Mouse (Mus musculus): ENCODE results near the gene Myct1. TPM values are rescaled to one million over a fixed set of nuclear protein-coding genes. Genes with fewer than 3 reads are reported as not detected.
A peak's percentile ranks its signal among the peaks of the same experiment; 100 is the strongest.

The Myct1 gene
- 0.92 and 1.7 TPM in 2 replicates for polyA plus RNA-seq (2016; fragmentation: Nextera tagmentation; extraction: Ambion mirVana)

DNA sequence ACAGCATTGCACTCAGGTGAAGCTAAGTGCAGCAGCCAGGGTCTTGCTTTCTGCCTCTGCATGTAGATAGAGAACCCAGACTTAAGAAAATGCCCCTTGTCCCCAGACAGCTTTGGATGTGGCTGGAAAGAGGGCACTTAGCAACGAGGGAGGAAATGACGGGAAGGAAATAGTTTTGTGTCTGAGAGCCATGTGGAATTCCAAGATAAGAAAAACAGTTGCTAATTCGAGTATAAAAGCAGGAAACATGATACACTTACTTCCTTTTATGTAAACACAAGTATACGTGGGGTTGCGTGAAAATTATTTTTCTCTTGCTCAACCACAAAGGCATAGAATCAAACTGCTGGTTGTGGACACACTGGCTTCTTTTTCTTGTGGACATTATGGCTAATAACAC is at the start of gene Myct1:
Gene Myct1, plus strand, starts transcription at position 312 of the 400 bp plus-strand sequence.
- H3K36me3 ChIP-seq (replicated peaks) = no peaks in the 10 kb centered on the region
- WGBS = 63% methylated on average over 5 of the region's 5 CpGs
- no peaks in the 10 kb centered on the region for H3K4me1 ChIP-seq
- H3K4me2 ChIP-seq = no peak within 1 kb of the TSS
- no peak within 1 kb of the TSS for H3K9ac ChIP-seq
- H3K27me3 ChIP-seq = no peaks in the 10 kb centered on the region
- H3K4me3 ChIP-seq (replicated peaks) = no peak within 1 kb of the TSS
- H3K27ac ChIP-seq = no peak within 1 kb of the TSS
- H3K9me3 ChIP-seq = no peaks in the 10 kb centered on the region
- ATAC-seq (ENCODE audit: low FRiP score) = no peak

- Histone ChIP-seq H3K4me3 (replicated peaks) (no peak overlapping the region), H3K4me1 (peaks cover 11% of the 10 kb centered on the region), H3K36me3 (replicated peaks) (no peaks in the 10 kb centered on the region), H3K9me3 (no peaks in the 10 kb centered on the region), H3K4me2 (no peak overlapping the region), H3K27me3 (0 out of 2 replicates have a peak, but pooled peaks cover 3% of the 10 kb centered on the region), H3K9ac (no peak overlapping the region), H3K27ac (no peak overlapping the region)
- WGBS = 94% methylated on average over 5 of the region's 5 CpGs
- ATAC-seq (ENCODE audit: low FRiP score) = no peak
Observed at GRCm38 (mm10) chr10:5546428-5546827, 47.1 kb upstream of the Myct1 start.

DNA sequence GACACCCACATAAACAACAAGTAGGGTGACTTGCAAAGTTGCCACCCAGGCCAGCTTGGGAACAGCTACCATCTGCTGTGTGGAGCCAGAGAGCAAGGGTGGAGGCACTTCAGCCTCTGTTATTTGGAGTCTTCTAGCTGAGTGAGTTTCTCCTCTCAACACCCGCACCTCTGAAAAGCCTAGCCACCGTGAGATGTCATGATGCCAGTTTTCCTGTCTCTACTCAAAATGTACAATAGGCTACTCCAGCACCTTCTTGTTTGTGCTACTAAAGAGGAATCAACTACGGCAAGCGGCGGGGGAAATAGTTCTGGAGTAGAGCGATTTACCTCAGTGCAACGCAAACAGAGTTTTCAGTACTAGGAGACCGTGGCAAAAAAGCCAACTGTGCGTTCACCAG is 45.8 kb upstream of the Myct1 start:
- H3K4me1 ChIP-seq = peaks cover 11% of the 10 kb centered on the region
- H3K36me3 ChIP-seq (replicated peaks) = no peaks in the 10 kb centered on the region
- H3K9ac ChIP-seq = no peak overlapping the region
- no peak overlapping the region for H3K27ac ChIP-seq
- 91% methylated on average over 9 of the region's 9 CpGs for WGBS
- H3K4me2 ChIP-seq = no peak overlapping the region
- no peak for ATAC-seq (ENCODE audit: low FRiP score)
- H3K4me3 ChIP-seq (replicated peaks) = no peak overlapping the region
- 0 out of 2 replicates have a peak, but pooled peaks cover 3% of the 10 kb centered on the region for H3K27me3 ChIP-seq
- H3K9me3 ChIP-seq = no peaks in the 10 kb centered on the region

- peaks cover 11% of the 10 kb centered on the region for H3K4me1 ChIP-seq
- 87% methylated on average over 2 of the region's 2 CpGs for WGBS
- H3K4me3 ChIP-seq (replicated peaks) = no peak overlapping the region
- H3K9ac ChIP-seq = no peak overlapping the region
- no peak for ATAC-seq (ENCODE audit: low FRiP score)
- no peaks in the 10 kb centered on the region for H3K9me3 ChIP-seq
- no peak overlapping the region for H3K27ac ChIP-seq
- H3K4me2 ChIP-seq = no peak overlapping the region
- 0 out of 2 replicates have a peak, but pooled peaks cover 3% of the 10 kb centered on the region for H3K27me3 ChIP-seq
- no peaks in the 10 kb centered on the region for H3K36me3 ChIP-seq (replicated peaks)
Observed at GRCm38 (mm10) chr10:5548651-5549050, 44.9 kb upstream of the Myct1 start.

DNA sequence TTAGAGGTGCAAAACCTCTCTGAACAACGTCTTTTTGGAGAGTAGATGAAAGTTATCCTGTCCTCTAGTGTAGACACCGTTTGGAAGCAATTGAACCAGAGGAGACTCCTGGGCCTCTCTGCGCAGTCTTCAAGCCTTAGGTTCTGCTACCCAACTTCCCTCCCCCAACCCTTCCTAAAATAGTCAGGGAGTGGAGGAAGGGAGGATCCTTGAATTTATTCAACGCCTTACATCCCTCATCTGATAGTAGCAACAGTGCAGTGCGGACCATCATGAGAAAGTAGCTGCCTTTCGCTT is 43.8 kb upstream of the Myct1 start:
- Histone ChIP-seq H3K4me1 (peaks cover 11% of the 10 kb centered on the region), H3K9ac (peak overlapping the region; percentile 66; the same call in 1 of the 2 replicates), H3K27ac (no peak overlapping the region), H3K27me3 (0 out of 2 replicates have a peak, but pooled peaks cover 3% of the 10 kb centered on the region), H3K36me3 (replicated peaks) (no peaks in the 10 kb centered on the region), H3K4me2 (peak overlapping the region; percentile 94), H3K4me3 (replicated peaks) (peak overlapping the region; percentile 56), H3K9me3 (no peaks in the 10 kb centered on the region)
- WGBS = 5% methylated on average over 6 of the region's 6 CpGs
- ATAC-seq (ENCODE audit: low FRiP score) = no peak; the same call in 1 of the 2 replicates

- Histone ChIP-seq H3K27me3 (0 out of 2 replicates have a peak, but pooled peaks cover 3% of the 10 kb centered on the region), H3K36me3 (replicated peaks) (no peaks in the 10 kb centered on the region), H3K4me2 (peak overlapping the region; percentile 94), H3K9ac (peak overlapping the region; percentile 66), H3K4me3 (replicated peaks) (peak overlapping the region; percentile 56), H3K4me1 (peaks cover 11% of the 10 kb centered on the region), H3K27ac (no peak overlapping the region), H3K9me3 (no peaks in the 10 kb centered on the region)
- under 1% methylated on average over 42 of the region's 44 CpGs for WGBS
- peak; percentile 92 for ATAC-seq (ENCODE audit: low FRiP score)
Observed at GRCm38 (mm10) chr10:5550168-5551021, 43.2 kb upstream of the Myct1 start.

- H3K27ac ChIP-seq = no peak within 1 kb of the TSS
- 50% methylated on average over 5 of the region's 5 CpGs for WGBS
Observed at GRCm38 (mm10) chr10:5551382-5551781, 42.2 kb upstream of the Myct1 start, which contains the start of gene Syne1. Gene Syne1 (minus strand): TSS chr10:5551482.

GRCm38 (mm10) chr10:5554941-5555340 is 38.6 kb upstream of the Myct1 start:
- peaks cover 7% of the 10 kb centered on the region for H3K4me1 ChIP-seq
- H3K9me3 ChIP-seq = no peaks in the 10 kb centered on the region
- no peaks in the 10 kb centered on the region for H3K36me3 ChIP-seq (replicated peaks)
- ATAC-seq (ENCODE audit: low FRiP score) = no peak
- H3K27ac ChIP-seq = no peak overlapping the region
- H3K4me2 ChIP-seq = no peak overlapping the region
- H3K9ac ChIP-seq = no peak overlapping the region
- no peak overlapping the region for H3K4me3 ChIP-seq (replicated peaks)
- WGBS = 22% methylated on average over 5 of the region's 5 CpGs
- H3K27me3 ChIP-seq = no peaks in the 10 kb centered on the region

More at GRCm38 (mm10) chr10:5551382-5551781, 42.2 kb upstream of the Myct1 start, which contains the start of gene Syne1:
- H3K4me3 ChIP-seq (replicated peaks) = peak within 1 kb of the TSS; percentile 56
- H3K9ac ChIP-seq = peak within 1 kb of the TSS; percentile 66
- ATAC-seq (ENCODE audit: low FRiP score) = no peak
- peaks cover 11% of the 10 kb centered on the region for H3K4me1 ChIP-seq
- 0 out of 2 replicates have a peak, but pooled peaks cover 3% of the 10 kb centered on the region for H3K27me3 ChIP-seq
- no peaks in the 10 kb centered on the region for H3K9me3 ChIP-seq
- H3K4me2 ChIP-seq = peak within 1 kb of the TSS; percentile 94
- no peaks in the 10 kb centered on the region for H3K36me3 ChIP-seq (replicated peaks)

DNA sequence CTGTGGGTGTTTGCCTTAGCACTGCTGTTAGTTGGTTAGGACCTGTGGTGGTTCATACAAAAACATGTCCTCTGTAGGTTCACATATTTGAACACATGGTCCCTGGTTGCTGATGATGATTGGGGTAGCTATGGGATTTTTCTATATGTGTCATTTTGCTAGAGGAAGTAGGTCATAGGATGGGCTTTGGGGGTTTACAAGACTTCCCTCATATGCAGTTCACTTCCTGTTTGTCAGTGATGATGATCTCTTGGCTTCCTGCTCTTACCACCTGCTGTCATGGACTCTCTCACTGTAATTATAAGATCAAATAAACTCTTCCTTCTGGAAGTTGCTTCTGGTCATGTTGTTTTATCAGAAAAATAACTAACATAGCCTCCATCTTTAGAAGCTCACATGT is 34.8 kb upstream of the Myct1 start:
- H3K27ac ChIP-seq = no peak overlapping the region
- no peak for ATAC-seq (ENCODE audit: low FRiP score)
- H3K4me3 ChIP-seq (replicated peaks) = no peak overlapping the region
- no peaks in the 10 kb centered on the region for H3K9me3 ChIP-seq
- H3K4me1 ChIP-seq = no peaks in the 10 kb centered on the region
- H3K9ac ChIP-seq = no peak overlapping the region
- H3K27me3 ChIP-seq = no peaks in the 10 kb centered on the region
- H3K36me3 ChIP-seq (replicated peaks) = no peaks in the 10 kb centered on the region
- no peak overlapping the region for H3K4me2 ChIP-seq

DNA sequence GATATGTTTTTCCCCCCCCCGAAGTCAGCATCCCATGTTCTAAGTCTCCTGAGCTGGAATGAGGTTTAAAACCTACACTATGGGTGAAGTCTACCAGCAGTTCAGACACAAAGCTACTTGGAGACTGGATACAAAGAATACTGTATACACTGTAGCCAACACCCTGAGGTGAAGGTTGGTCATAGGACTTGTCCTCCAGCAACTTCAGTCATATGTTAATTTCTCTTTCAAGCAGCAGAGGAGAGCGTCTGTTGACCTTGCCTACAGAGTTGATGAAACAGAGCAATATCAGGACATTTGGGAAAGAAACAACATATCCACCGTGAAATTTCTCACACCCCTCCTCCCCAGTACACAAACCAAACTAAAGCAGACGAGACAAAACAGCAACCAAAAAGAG is 33.0 kb upstream of the Myct1 start:
- Histone ChIP-seq H3K9ac (no peak overlapping the region), H3K4me1 (no peaks in the 10 kb centered on the region), H3K4me3 (replicated peaks) (no peak overlapping the region), H3K27ac (no peak overlapping the region), H3K9me3 (no peaks in the 10 kb centered on the region), H3K36me3 (replicated peaks) (no peaks in the 10 kb centered on the region), H3K4me2 (no peak overlapping the region), H3K27me3 (0 out of 2 replicates have a peak, but pooled peaks cover 2% of the 10 kb centered on the region)
- ATAC-seq (ENCODE audit: low FRiP score) = no peak
- 84% methylated on average over 4 of the region's 4 CpGs for WGBS

- Histone ChIP-seq H3K36me3 (replicated peaks) (no peaks in the 10 kb centered on the region), H3K4me2 (no peak overlapping the region), H3K4me3 (replicated peaks) (no peak overlapping the region), H3K4me1 (no peaks in the 10 kb centered on the region), H3K27ac (no peak overlapping the region), H3K9me3 (no peaks in the 10 kb centered on the region), H3K9ac (no peak overlapping the region), H3K27me3 (0 out of 2 replicates have a peak, but pooled peaks cover 2% of the 10 kb centered on the region)
- no peak for ATAC-seq (ENCODE audit: low FRiP score)
- 87% methylated on average over 4 of the region's 4 CpGs for WGBS
Observed at GRCm38 (mm10) chr10:5561706-5562105, 31.9 kb upstream of the Myct1 start.

DNA sequence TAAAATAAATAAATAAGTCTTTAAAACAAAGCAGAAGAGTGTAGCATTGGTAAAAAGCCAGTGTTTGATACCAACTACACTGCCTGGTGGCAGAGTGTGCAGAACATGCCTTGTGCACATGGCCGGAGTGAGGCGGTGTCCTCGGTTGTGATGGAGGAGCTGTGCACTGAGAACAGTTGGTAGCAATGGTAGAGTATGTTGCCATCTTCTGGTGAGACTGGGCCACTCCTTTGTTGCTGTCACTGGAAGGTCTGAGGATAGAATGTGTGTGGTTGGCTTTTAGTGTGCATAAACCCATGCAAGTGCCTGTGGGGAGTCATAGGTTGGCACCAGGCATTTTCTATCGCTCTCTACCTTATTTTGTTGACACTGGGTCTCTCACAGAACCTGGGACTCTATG is 24.6 kb upstream of the Myct1 start:
- Histone ChIP-seq H3K9ac (no peak overlapping the region), H3K4me2 (no peak overlapping the region), H3K27me3 (0 out of 2 replicates have a peak, but pooled peaks cover 2% of the 10 kb centered on the region), H3K27ac (no peak overlapping the region), H3K4me1 (no peaks in the 10 kb centered on the region), H3K4me3 (replicated peaks) (no peak overlapping the region), H3K36me3 (replicated peaks) (no peaks in the 10 kb centered on the region), H3K9me3 (no peaks in the 10 kb centered on the region)
- no peak for ATAC-seq (ENCODE audit: low FRiP score)
- 81% methylated on average over 4 of the region's 4 CpGs for WGBS

- Histone ChIP-seq H3K9ac (no peak overlapping the region), H3K4me3 (replicated peaks) (no peak overlapping the region), H3K36me3 (replicated peaks) (no peaks in the 10 kb centered on the region), H3K4me1 (no peaks in the 10 kb centered on the region), H3K4me2 (no peak overlapping the region), H3K9me3 (no peaks in the 10 kb centered on the region), H3K27me3 (no peaks in the 10 kb centered on the region), H3K27ac (no peak overlapping the region)
- WGBS = 91% methylated on average over 8 of the region's 8 CpGs
- no peak for ATAC-seq (ENCODE audit: low FRiP score)
Observed at GRCm38 (mm10) chr10:5570059-5570458, 23.5 kb upstream of the Myct1 start.
